Mouse (Mus musculus) limb, embryonic 14.5 days (tissue): ENCODE measurements around the gene Sbk2. TPM values are rescaled to one million over a fixed set of nuclear protein-coding genes. Genes with fewer than 3 reads are reported as not detected.

Experiments used
- ATAC-seq: fragments of 200-750 bp; cut with Nextera tagmentation; 2 replicates; pipeline ENCODE4 v1.8.0; 2017; ENCODE audit warnings: low read depth, moderate number of reproducible peaks, moderate TSS enrichment; ENCODE audit not compliant: low FRiP score
- DNase-seq: peaks from one replicate; pipeline ENCODE4 v3.0.0-alpha.2; 2015; ENCODE audit warnings: low spot score
- H3K27ac ChIP-seq: fragments of 300-500 bp; sonication (generic); replicated peaks from 2 replicates; pipeline ENCODE4 v1.5.1; 2014; ENCODE audit warnings: low read depth, mild to moderate bottlenecking, low read length, moderate library complexity, mixed read lengths
- H3K27me3 ChIP-seq: fragments of 300-500 bp; sonication (generic); 2 replicates; pipeline ENCODE4 v1.6.1; 2014; ENCODE audit warnings: low read length, mixed read lengths; ENCODE audit not compliant: control insufficient read depth, insufficient read depth
- H3K36me3 ChIP-seq: fragments of 300-500 bp; sonication (generic); 2 replicates; pipeline ENCODE4 v1.6.1; 2014; ENCODE audit warnings: mild to moderate bottlenecking, low read length, moderate library complexity, mixed read lengths; ENCODE audit not compliant: control insufficient read depth, insufficient read depth
- H3K4me1 ChIP-seq: fragments of 300-500 bp; sonication (generic); 2 replicates; pipeline ENCODE4 v1.6.1; 2014; ENCODE audit warnings: antibody characterized with exemption, low read length, mixed read lengths; ENCODE audit not compliant: control insufficient read depth, insufficient read depth
- H3K4me2 ChIP-seq: fragments of 300-500 bp; sonication (generic); replicated peaks from 2 replicates; pipeline ENCODE4 v1.6.1; 2014; ENCODE audit warnings: low read depth, mild to moderate bottlenecking, low read length, moderate library complexity; ENCODE audit not compliant: severe bottlenecking
- H3K4me3 ChIP-seq: fragments of 300-500 bp; sonication (generic); replicated peaks from 2 replicates; pipeline ENCODE4 v1.5.1; 2014; ENCODE audit warnings: low read length
- H3K9ac ChIP-seq: fragments of 300-500 bp; sonication (generic); 2 replicates; pipeline ENCODE4 v1.6.1; 2014; ENCODE audit warnings: mild to moderate bottlenecking, low read depth, low read length, moderate library complexity; ENCODE audit not compliant: severe bottlenecking
- H3K9me3 ChIP-seq: fragments of 300-500 bp; sonication (generic); 2 replicates; pipeline ENCODE4 v1.6.1; 2016; ENCODE audit warnings: low read length; ENCODE audit not compliant: control insufficient read depth
- POLR2A ChIP-seq: fragments of 200-500 bp; IDR thresholded peaks from 2 replicates; pipeline ENCODE4 v1.8.0; 2012; ENCODE audit warnings: inconsistent platforms, mild to moderate bottlenecking, moderate library complexity, borderline replicate concordance; ENCODE audit not compliant: insufficient read depth, insufficient read length; ENCODE audit errors: extremely low read depth
- WGBS: fragments of 180-500 bp; shearing (Covaris S2); extraction: QIAGEN DNeasy Blood & Tissue Kit; methylation state at CpG from one replicate; pipeline ENCODE4 v1.1.7; 2014; 5-methylcytosine and 5-hydroxymethylcytosine counted together
- polyA plus RNA-seq, 2 experiments: library from polyadenylated mRNA; depleted of rRNA in 1 of 2; stranded (reverse) in 1 of 2; unstranded in 1 of 2; fragments of >200 nt; fragmentation: Nextera tagmentation in 1 of 2; extraction: Ambion mirVana in 1 of 2; gene quantifications; 2 replicates each; pipeline versions ENCODE4 v1.2.1 to v1.2.3; 2012 to 2014

Sbk2 gene
- polyA plus RNA-seq, 2 experiments = 0.37 to 0.45 TPM

DNA sequence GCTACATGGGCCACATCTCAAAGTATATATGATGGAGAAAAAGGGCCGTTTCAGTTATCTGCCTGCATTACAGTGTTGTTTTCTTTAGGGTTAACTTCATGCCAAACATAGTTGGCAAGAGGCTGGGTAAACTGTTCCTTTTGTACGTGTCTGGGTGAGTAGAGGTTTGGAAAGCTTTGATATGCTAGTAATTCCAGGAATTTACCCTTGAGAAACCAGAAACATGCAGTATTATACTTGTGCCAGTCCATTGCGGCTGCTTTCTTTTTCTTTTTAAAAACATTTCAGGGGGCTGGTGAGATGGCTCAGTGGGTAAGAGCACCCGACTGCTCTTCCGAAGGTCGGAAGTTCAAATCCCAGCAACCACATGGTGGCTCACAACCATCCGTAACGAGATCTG, 32.7 kb upstream of the Sbk2 start:
- H3K4me2 ChIP-seq = peak overlapping the region; percentile 81
- no peak overlapping the region for H3K27ac ChIP-seq
- H3K9ac ChIP-seq = no peak overlapping the region
- DNase-seq (no peak), ATAC-seq (no peak)
- H3K9me3 ChIP-seq = 0 out of 2 replicates have a peak, but pooled peaks cover 3% of the 10 kb centered on the region
- H3K4me1 ChIP-seq = peaks cover 17% of the 10 kb centered on the region
- H3K27me3 ChIP-seq = peaks cover 16% of the 10 kb centered on the region
- TF ChIP-seq POLR2A = no peak
- H3K4me3 ChIP-seq = peak overlapping the region; percentile 55
- WGBS = 66% methylated on average over 6 of the region's 8 CpGs
- H3K36me3 ChIP-seq = peaks cover 20% of the 10 kb centered on the region

DNA sequence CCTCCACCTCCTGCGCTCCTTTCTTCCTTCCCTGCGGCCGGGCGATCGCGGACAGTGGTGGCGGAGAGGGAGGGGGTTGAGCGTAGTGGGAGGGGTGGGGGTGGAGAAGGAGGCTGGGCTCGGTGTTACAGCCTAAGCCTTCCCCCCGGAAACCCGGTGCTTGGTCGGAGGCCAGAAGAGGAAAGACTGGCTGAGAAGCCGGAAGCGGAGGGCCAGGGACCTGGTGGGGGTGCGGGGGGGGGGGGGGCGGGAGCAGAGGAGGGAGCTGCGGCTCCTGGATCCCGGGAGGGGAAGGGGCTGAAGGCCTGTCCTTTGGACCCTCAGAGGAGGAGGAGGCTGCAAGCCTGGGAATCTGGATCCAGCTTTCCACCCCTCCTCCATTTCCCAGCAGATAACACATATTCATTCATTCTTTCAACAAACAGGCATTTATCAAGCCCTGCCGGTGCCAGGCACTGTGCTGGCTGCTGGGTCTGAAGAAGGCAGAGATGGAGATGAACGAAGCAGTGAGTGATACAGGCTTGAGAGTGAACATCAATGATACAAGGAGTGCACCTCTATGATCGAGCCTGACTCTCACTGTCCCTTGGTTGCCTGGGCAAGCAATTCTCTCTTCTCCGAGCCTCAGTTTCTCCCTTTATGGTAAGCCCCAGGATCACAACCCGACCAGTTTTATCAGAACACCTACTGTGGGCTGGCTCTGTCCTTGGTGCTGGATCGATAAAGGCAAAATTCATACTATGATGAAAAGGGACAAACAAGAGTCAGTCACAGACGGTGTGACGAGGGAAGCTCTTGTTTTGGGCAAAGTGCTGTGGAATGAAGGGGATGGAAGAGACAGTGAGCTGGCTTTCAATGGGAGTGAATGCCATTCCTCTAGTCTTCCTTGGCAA, 32.0 kb upstream of the Sbk2 start, which contains the start of gene Zfp579:
Gene Zfp579, minus strand, starts transcription at position 156 of the 893 bp plus-strand sequence.
- ATAC-seq (peak; percentile 94), DNase-seq (peak; percentile 92)
- H3K27ac ChIP-seq = no peak within 1 kb of the TSS
- peak within 1 kb of the TSS; percentile 55 for H3K4me3 ChIP-seq
- peak; percentile 66; the same call in 1 of the 2 replicates for TF ChIP-seq POLR2A
- H3K4me1 ChIP-seq = peaks cover 17% of the 10 kb centered on the region
- peaks cover 24% of the 10 kb centered on the region for H3K36me3 ChIP-seq
- H3K27me3 ChIP-seq = peaks cover 16% of the 10 kb centered on the region
- WGBS = 5% methylated on average over 22 of the region's 26 CpGs
- H3K4me2 ChIP-seq = peak within 1 kb of the TSS; percentile 81
- peak within 1 kb of the TSS; percentile 72 for H3K9ac ChIP-seq
- 0 out of 2 replicates have a peak, but pooled peaks cover 3% of the 10 kb centered on the region for H3K9me3 ChIP-seq

DNA sequence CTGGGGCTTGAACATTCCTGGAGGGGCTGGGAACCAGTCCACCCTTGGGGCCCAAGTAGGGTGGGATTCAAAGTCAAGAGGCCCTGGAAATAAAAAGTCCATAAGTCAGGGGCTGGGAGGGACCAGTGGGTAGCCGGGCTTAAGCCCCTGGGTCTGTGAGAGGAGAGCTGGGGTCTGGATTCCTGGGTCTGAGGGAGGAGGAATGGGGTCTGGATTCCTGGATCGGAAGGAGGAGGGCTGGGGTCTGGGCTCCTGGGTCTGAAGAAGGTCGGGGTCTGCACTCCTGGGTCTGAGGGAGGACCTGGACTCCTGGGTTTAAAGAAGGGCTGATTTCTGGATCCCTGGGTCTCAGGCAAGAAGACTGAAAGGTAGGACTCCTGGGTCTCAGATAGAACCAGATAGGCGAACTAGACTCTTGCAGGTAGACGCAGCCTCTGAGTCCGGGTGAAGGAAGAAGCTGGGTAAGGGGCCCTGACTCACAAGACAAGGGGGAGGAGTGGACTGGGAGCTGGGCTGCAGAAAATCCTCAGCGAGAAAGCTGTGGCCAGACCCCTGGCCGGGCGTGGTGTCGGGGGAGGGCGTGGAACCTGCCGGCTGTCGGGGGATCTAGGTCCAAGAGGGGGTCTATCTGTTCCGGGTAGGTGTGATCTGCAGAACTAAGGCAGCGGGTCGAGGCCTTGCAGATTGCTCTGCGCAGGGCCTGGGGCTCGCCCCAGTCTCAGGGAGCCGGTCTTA, 31.2 kb upstream of the Sbk2 start:
- H3K36me3 ChIP-seq = peaks cover 24% of the 10 kb centered on the region
- peak overlapping the region; percentile 81 for H3K4me2 ChIP-seq
- WGBS = 7% methylated on average over 19 of the region's 19 CpGs
- H3K4me1 ChIP-seq = peaks cover 17% of the 10 kb centered on the region
- H3K4me3 ChIP-seq = peak overlapping the region; percentile 55
- DNase-seq (no peak), ATAC-seq (peak; percentile 66)
- no peak for TF ChIP-seq POLR2A
- 0 out of 2 replicates have a peak, but pooled peaks cover 3% of the 10 kb centered on the region for H3K9me3 ChIP-seq
- no peak overlapping the region for H3K27ac ChIP-seq
- peaks cover 16% of the 10 kb centered on the region for H3K27me3 ChIP-seq
- peak overlapping the region; percentile 72 for H3K9ac ChIP-seq

DNA sequence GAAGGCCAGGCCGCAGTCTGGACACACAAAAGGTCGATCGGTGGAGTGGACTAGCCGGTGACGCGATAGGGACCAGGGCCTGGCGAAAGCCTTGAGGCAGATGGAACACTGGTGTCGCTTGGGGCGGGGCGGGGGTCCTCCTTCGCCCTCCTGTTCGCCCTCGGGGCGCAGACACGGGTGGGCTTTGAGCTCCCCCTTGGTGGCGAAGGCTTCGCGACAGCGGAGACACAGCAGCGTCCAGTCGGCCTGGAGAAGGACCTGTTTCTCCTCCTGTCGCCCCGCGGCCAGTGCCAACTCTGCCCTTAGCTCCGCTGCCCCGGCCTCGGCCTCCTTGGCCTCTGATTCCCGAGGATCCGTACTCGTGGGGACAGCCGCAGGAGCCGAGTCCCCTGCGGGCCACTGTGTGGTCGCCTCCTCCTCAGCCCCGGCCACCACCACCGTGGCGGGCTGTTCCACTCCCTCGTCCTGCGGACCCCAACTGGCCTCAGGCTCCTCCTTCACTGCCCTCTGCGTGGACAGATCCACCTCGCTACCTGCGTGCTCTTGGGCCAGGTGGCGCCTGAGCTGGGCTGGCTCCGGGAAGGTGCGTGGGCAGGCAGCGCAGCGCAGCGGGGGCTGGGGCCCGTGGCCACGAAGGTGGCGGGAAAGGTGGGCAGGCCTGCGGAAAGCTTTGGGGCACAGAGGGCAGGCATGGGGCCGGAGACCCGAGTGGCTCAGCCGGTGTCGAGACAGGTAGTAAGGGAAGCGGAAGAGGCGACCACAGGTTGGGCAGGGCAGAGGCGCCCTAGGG, 30.0 kb upstream of the Sbk2 start:
- ATAC-seq (no peak), DNase-seq (no peak)
- Histone ChIP-seq H3K4me1 (peaks cover 17% of the 10 kb centered on the region), H3K9me3 (0 out of 2 replicates have a peak, but pooled peaks cover 3% of the 10 kb centered on the region), H3K27me3 (peaks cover 16% of the 10 kb centered on the region), H3K9ac (no peak overlapping the region; the same call in 1 of the 2 replicates), H3K4me3 (peak overlapping the region; percentile 7; the same call in 1 of the 2 replicates), H3K36me3 (peaks cover 24% of the 10 kb centered on the region), H3K4me2 (peak overlapping the region; percentile 81), H3K27ac (no peak overlapping the region)
- 52% methylated on average over 56 of the region's 59 CpGs for WGBS
- no peak for TF ChIP-seq POLR2A
